Mouse (Mus musculus): ENCODE results near the gene Pepd. TPM values are rescaled to one million over a fixed set of nuclear protein-coding genes. Genes with fewer than 3 reads are reported as not detected.

The Pepd gene
- polyA plus RNA-seq, 1 experiment from 2014 or later, result 56.0 TPM

GRCm38 (mm10) chr7:34984526-34985133 is 72.5 kb downstream of the Pepd start:
- H3K27ac ChIP-seq (ENCODE audit: low read length), result peak overlapping the region; percentile 96
- no peaks in the 10 kb centered on the region for H3K36me3 ChIP-seq (ENCODE audit: control insufficient read depth, insufficient read depth)
- H3K9ac ChIP-seq (ENCODE audit: low read depth, low read length), result peak overlapping the region; percentile 58
- no peaks in the 10 kb centered on the region for H3K9me3 ChIP-seq (replicated peaks; ENCODE audit: control insufficient read depth, low read length)
- ATAC-seq (ENCODE audit: low read depth), result no peak
- WGBS (ENCODE audit: insufficient replicate concordance), result 39% methylated on average over 11 of the region's 11 CpGs
- peak overlapping the region; percentile 25; the same call in 1 of the 2 replicates for H3K4me3 ChIP-seq (ENCODE audit: low read depth, low read length)
- H3K4me2 ChIP-seq (ENCODE audit: low read depth, low read length), result peak overlapping the region; percentile 43
- H3K27me3 ChIP-seq (ENCODE audit: control insufficient read depth, insufficient read depth, low read depth, low read length), result no peaks in the 10 kb centered on the region
- H3K4me1 ChIP-seq (ENCODE audit: control insufficient read depth, low read depth, low read length), result peaks cover 28% of the 10 kb centered on the region

- Histone ChIP-seq H3K4me2 (ENCODE audit: low read depth, low read length) (peak overlapping the region; percentile 43), H3K9ac (ENCODE audit: low read depth, low read length) (peak overlapping the region; percentile 58), H3K36me3 (ENCODE audit: control insufficient read depth, insufficient read depth) (no peaks in the 10 kb centered on the region), H3K27ac (ENCODE audit: low read length) (peak overlapping the region; percentile 96), H3K4me3 (ENCODE audit: low read depth, low read length) (peak overlapping the region; percentile 25), H3K9me3 (replicated peaks; ENCODE audit: control insufficient read depth, low read length) (no peaks in the 10 kb centered on the region), H3K4me1 (ENCODE audit: control insufficient read depth, low read depth, low read length) (peaks cover 28% of the 10 kb centered on the region), H3K27me3 (ENCODE audit: control insufficient read depth, insufficient read depth, low read depth, low read length) (no peaks in the 10 kb centered on the region)
- ATAC-seq (ENCODE audit: low read depth), result peak; percentile 10
- WGBS (ENCODE audit: insufficient replicate concordance), result 23% methylated on average over 9 of the region's 9 CpGs
These were observed 73.0 kb downstream of the Pepd start for GRCm38 (mm10) chr7:34985216-34985615.

- H3K27me3 ChIP-seq (ENCODE audit: control insufficient read depth, insufficient read depth, low read depth, low read length), result no peaks in the 10 kb centered on the region
These were observed 73.5 kb downstream of the Pepd start for GRCm38 (mm10) chr7:34985646-34986045.

GRCm38 (mm10) chr7:34986575-34987150 is 74.5 kb downstream of the Pepd start:
- H3K27me3 ChIP-seq (ENCODE audit: control insufficient read depth, insufficient read depth, low read depth, low read length), result no peaks in the 10 kb centered on the region
- H3K4me3 ChIP-seq (ENCODE audit: low read depth, low read length), result no peak overlapping the region
- WGBS (ENCODE audit: insufficient replicate concordance), result 81% methylated on average over 7 of the region's 7 CpGs
- no peak overlapping the region for H3K4me2 ChIP-seq (ENCODE audit: low read depth, low read length)
- H3K36me3 ChIP-seq (ENCODE audit: control insufficient read depth, insufficient read depth), result no peaks in the 10 kb centered on the region
- no peaks in the 10 kb centered on the region for H3K9me3 ChIP-seq (replicated peaks; ENCODE audit: control insufficient read depth, low read length)
- H3K27ac ChIP-seq (ENCODE audit: low read length), result peak overlapping the region; percentile 96
- ATAC-seq (ENCODE audit: low read depth), result no peak
- peak overlapping the region; percentile 46 for H3K9ac ChIP-seq (ENCODE audit: low read depth, low read length)
- H3K4me1 ChIP-seq (ENCODE audit: control insufficient read depth, low read depth, low read length), result peaks cover 35% of the 10 kb centered on the region

More at GRCm38 (mm10) chr7:34985646-34986045, 73.5 kb downstream of the Pepd start:
- peaks cover 28% of the 10 kb centered on the region for H3K4me1 ChIP-seq (ENCODE audit: control insufficient read depth, low read depth, low read length)
- ATAC-seq (ENCODE audit: low read depth), result peak; percentile 99
- H3K4me3 ChIP-seq (ENCODE audit: low read depth, low read length), result peak overlapping the region; percentile 25
- peak overlapping the region; percentile 43 for H3K4me2 ChIP-seq (ENCODE audit: low read depth, low read length)
- H3K9ac ChIP-seq (ENCODE audit: low read depth, low read length), result peak overlapping the region; percentile 58
- no peaks in the 10 kb centered on the region for H3K36me3 ChIP-seq (ENCODE audit: control insufficient read depth, insufficient read depth)
- peak overlapping the region; percentile 96 for H3K27ac ChIP-seq (ENCODE audit: low read length)
- no peaks in the 10 kb centered on the region for H3K9me3 ChIP-seq (replicated peaks; ENCODE audit: control insufficient read depth, low read length)

- Histone ChIP-seq H3K27ac (ENCODE audit: low read length) (no peak overlapping the region), H3K4me1 (ENCODE audit: control insufficient read depth, low read depth, low read length) (peaks cover 35% of the 10 kb centered on the region)
- 69% methylated on average over 6 of the region's 6 CpGs for WGBS (ENCODE audit: insufficient replicate concordance)
These were observed 75.1 kb downstream of the Pepd start for GRCm38 (mm10) chr7:34987258-34987657.

GRCm38 (mm10) chr7:34988488-34988887 is 76.3 kb downstream of the Pepd start:
- H3K27ac ChIP-seq (ENCODE audit: low read length), result no peak overlapping the region
- H3K4me2 ChIP-seq (ENCODE audit: low read depth, low read length), result no peak overlapping the region
- no peaks in the 10 kb centered on the region for H3K9me3 ChIP-seq (replicated peaks; ENCODE audit: control insufficient read depth, low read length)
- H3K9ac ChIP-seq (ENCODE audit: low read depth, low read length), result no peak overlapping the region
- H3K36me3 ChIP-seq (ENCODE audit: control insufficient read depth, insufficient read depth), result no peaks in the 10 kb centered on the region
- H3K27me3 ChIP-seq (ENCODE audit: control insufficient read depth, insufficient read depth, low read depth, low read length), result no peaks in the 10 kb centered on the region
- peaks cover 35% of the 10 kb centered on the region for H3K4me1 ChIP-seq (ENCODE audit: control insufficient read depth, low read depth, low read length)
- no peak overlapping the region for H3K4me3 ChIP-seq (ENCODE audit: low read depth, low read length)
- 73% methylated on average over 3 of the region's 3 CpGs for WGBS (ENCODE audit: insufficient replicate concordance)
- ATAC-seq (ENCODE audit: low read depth), result no peak

More at GRCm38 (mm10) chr7:34987258-34987657, 75.1 kb downstream of the Pepd start:
- no peaks in the 10 kb centered on the region for H3K36me3 ChIP-seq (ENCODE audit: control insufficient read depth, insufficient read depth)
- H3K9ac ChIP-seq (ENCODE audit: low read depth, low read length), result no peak overlapping the region
- no peak for ATAC-seq (ENCODE audit: low read depth)
- no peaks in the 10 kb centered on the region for H3K9me3 ChIP-seq (replicated peaks; ENCODE audit: control insufficient read depth, low read length)
- no peaks in the 10 kb centered on the region for H3K27me3 ChIP-seq (ENCODE audit: control insufficient read depth, insufficient read depth, low read depth, low read length)
- no peak overlapping the region for H3K4me2 ChIP-seq (ENCODE audit: low read depth, low read length)
- H3K4me3 ChIP-seq (ENCODE audit: low read depth, low read length), result no peak overlapping the region

- ATAC-seq (ENCODE audit: low read depth), result no peak
- Histone ChIP-seq H3K4me2 (ENCODE audit: low read depth, low read length) (no peak overlapping the region), H3K4me3 (ENCODE audit: low read depth, low read length) (no peak overlapping the region), H3K9ac (ENCODE audit: low read depth, low read length) (no peak overlapping the region), H3K27ac (ENCODE audit: low read length) (no peak overlapping the region), H3K36me3 (ENCODE audit: control insufficient read depth, insufficient read depth) (no peaks in the 10 kb centered on the region), H3K9me3 (replicated peaks; ENCODE audit: control insufficient read depth, low read length) (no peaks in the 10 kb centered on the region), H3K27me3 (ENCODE audit: control insufficient read depth, insufficient read depth, low read depth, low read length) (no peaks in the 10 kb centered on the region), H3K4me1 (ENCODE audit: control insufficient read depth, low read depth, low read length) (peaks cover 8% of the 10 kb centered on the region; the same call in 1 of the 2 replicates)
- 64% methylated on average over 6 of the region's 6 CpGs for whole genome bisulfite sequencing (ENCODE audit: insufficient replicate concordance)
These were observed 79.6 kb downstream of the Pepd start for GRCm38 (mm10) chr7:34991731-34992246.

GRCm38 (mm10) chr7:34992766-34993165 is 80.6 kb downstream of the Pepd start:
- H3K9ac ChIP-seq (ENCODE audit: low read depth, low read length), result no peak overlapping the region
- H3K36me3 ChIP-seq (ENCODE audit: control insufficient read depth, insufficient read depth), result no peaks in the 10 kb centered on the region
- H3K4me2 ChIP-seq (ENCODE audit: low read depth, low read length), result no peak overlapping the region
- WGBS (ENCODE audit: insufficient replicate concordance), result 73% methylated on average over 3 of the region's 3 CpGs
- no peak overlapping the region for H3K4me3 ChIP-seq (ENCODE audit: low read depth, low read length)
- no peaks in the 10 kb centered on the region for H3K9me3 ChIP-seq (replicated peaks; ENCODE audit: control insufficient read depth, low read length)
- ATAC-seq (ENCODE audit: low read depth), result no peak
- H3K27me3 ChIP-seq (ENCODE audit: control insufficient read depth, insufficient read depth, low read depth, low read length), result no peaks in the 10 kb centered on the region
- peaks cover 7% of the 10 kb centered on the region; the same call in 1 of the 2 replicates for H3K4me1 ChIP-seq (ENCODE audit: control insufficient read depth, low read depth, low read length)
- no peak overlapping the region for H3K27ac ChIP-seq (ENCODE audit: low read length)
